Mouse (Mus musculus) midbrain, embryonic 14.5 days (tissue): ENCODE results near the gene Dnm3. TPM values are rescaled to one million over a fixed set of nuclear protein-coding genes. Genes with fewer than 3 reads are reported as not detected.

Experiments used
- ATAC-seq: fragments of 200-750 bp; cut with Nextera tagmentation; 2 replicates; pipeline ENCODE4 v1.8.0; 2017; ENCODE audit warnings: moderate number of reproducible peaks, moderate library complexity; ENCODE audit not compliant: low FRiP score, low TSS enrichment
- DNase-seq: peaks from one replicate; pipeline ENCODE4 v3.0.0-alpha.2; 2015
- H3K27ac ChIP-seq: fragments of 300-500 bp; sonication (generic); replicated peaks from 2 replicates; pipeline ENCODE4 v1.5.1; 2014; ENCODE audit warnings: mild to moderate bottlenecking, low read depth, low read length, moderate library complexity
- H3K27me3 ChIP-seq: fragments of 300-500 bp; sonication (generic); 2 replicates; pipeline ENCODE4 v1.6.1; 2014; ENCODE audit warnings: low read length, control low read depth, mixed read lengths; ENCODE audit not compliant: control insufficient read depth, insufficient read depth
- H3K36me3 ChIP-seq: fragments of 300-500 bp; sonication (generic); 2 replicates; pipeline ENCODE4 v1.6.1; 2014; ENCODE audit warnings: low read length, control low read depth; ENCODE audit not compliant: control insufficient read depth, insufficient read depth
- H3K4me1 ChIP-seq: fragments of 300-500 bp; sonication (generic); 2 replicates; pipeline ENCODE4 v1.6.1; 2014; ENCODE audit warnings: mild to moderate bottlenecking, antibody characterized with exemption, low read length, control low read depth; ENCODE audit not compliant: control insufficient read depth, insufficient read depth
- H3K4me2 ChIP-seq: fragments of 300-500 bp; sonication (generic); 2 replicates; pipeline ENCODE4 v1.6.1; 2014; ENCODE audit warnings: mild to moderate bottlenecking, low read length, moderate library complexity
- H3K4me3 ChIP-seq: fragments of 300-500 bp; sonication (generic); replicated peaks from 2 replicates; pipeline ENCODE4 v1.5.1; 2014; ENCODE audit warnings: low read depth, low read length
- H3K9ac ChIP-seq: fragments of 300-500 bp; sonication (generic); replicated peaks from 2 replicates; pipeline ENCODE4 v1.6.1; 2014; ENCODE audit warnings: mild to moderate bottlenecking, low read length, moderate library complexity
- H3K9me3 ChIP-seq: fragments of 300-500 bp; sonication (generic); 2 replicates; pipeline ENCODE4 v1.6.1; 2016; ENCODE audit warnings: low read length, control low read depth, mixed read lengths; ENCODE audit not compliant: control insufficient read depth
- WGBS: fragments of 180-500 bp; shearing (Covaris S2); extraction: QIAGEN DNeasy Blood & Tissue Kit; methylation state at CpG from one replicate; pipeline ENCODE4 v1.1.7; 2014; 5-methylcytosine and 5-hydroxymethylcytosine counted together
- polyA plus RNA-seq: library from polyadenylated mRNA; unstranded; fragments of >200 nt; fragmentation: Nextera tagmentation; extraction: Ambion mirVana; gene quantifications from 2 replicates; pipeline ENCODE4 v1.2.1, GENCODE M21; 2014

Gene Dnm3
- polyA plus RNA-seq, 1 experiment from 2014 or later: 62.0 TPM

DNA sequence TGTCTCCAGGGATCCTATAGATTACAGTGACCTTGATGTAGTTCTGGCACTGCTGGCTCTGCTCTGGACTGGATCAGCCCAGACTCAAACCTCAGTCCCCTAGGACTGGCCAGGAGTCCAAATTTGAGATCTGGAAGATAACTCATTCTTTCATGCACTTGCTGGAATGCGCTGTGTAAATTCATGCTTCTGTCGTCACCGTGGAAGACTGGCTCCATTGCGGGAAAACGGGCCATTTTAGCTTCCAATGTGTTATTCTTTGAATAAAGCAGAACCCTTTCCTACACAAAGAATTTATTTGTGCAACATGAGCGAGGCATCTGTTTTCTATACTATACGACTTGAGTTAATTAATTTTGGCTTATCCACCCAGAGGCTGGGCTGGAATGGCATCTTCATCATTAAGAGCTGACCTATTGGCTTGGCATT is 457.5 kb downstream of the Dnm3 start:
- peaks cover 11% of the 10 kb centered on the region; the same call in 1 of the 2 replicates for H3K4me1 ChIP-seq
- 68% methylated on average over 7 of the region's 7 CpGs for WGBS
- H3K36me3 ChIP-seq: no peaks in the 10 kb centered on the region
- H3K27me3 ChIP-seq: no peaks in the 10 kb centered on the region
- H3K4me3 ChIP-seq: no peak overlapping the region
- DNase-seq: no peak
- H3K4me2 ChIP-seq: no peak overlapping the region
- H3K9ac ChIP-seq: no peak overlapping the region
- no peak overlapping the region; the same call in 1 of the 2 replicates for H3K27ac ChIP-seq
- ATAC-seq: no peak
- no peaks in the 10 kb centered on the region for H3K9me3 ChIP-seq

DNA sequence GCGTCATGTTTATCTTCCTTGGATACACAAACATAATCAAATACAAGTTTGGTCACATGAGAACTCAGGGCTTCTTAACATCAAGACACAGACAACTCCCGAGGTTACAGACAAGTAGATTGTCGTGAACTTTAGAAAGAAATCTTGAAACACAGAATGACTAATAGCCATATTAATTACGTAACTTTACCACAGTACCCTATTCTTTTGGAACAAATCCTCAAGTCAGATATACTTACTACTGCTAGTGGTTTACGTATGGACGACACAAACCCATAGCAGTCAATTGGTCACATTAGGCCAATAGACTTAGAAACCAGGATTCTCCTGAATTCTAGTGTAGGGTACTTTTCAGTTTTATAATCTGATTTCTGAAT is 459.2 kb downstream of the Dnm3 start:
- 94% methylated on average over 6 of the region's 6 CpGs for WGBS
- Histone ChIP-seq H3K9ac (no peak overlapping the region), H3K4me1 (peaks cover 11% of the 10 kb centered on the region; the same call in 1 of the 2 replicates), H3K4me2 (no peak overlapping the region), H3K27ac (no peak overlapping the region), H3K9me3 (no peaks in the 10 kb centered on the region), H3K36me3 (no peaks in the 10 kb centered on the region), H3K4me3 (no peak overlapping the region), H3K27me3 (no peaks in the 10 kb centered on the region)
- ATAC-seq: no peak
- no peak for DNase-seq

GRCm38 (mm10) chr1:162017975-162018600 is 459.7 kb downstream of the Dnm3 start:
- H3K9me3 ChIP-seq: no peaks in the 10 kb centered on the region
- 93% methylated on average over 13 of the region's 13 CpGs for WGBS

GRCm38 (mm10) chr1:162016982-162017381 is 460.9 kb downstream of the Dnm3 start:
- Histone ChIP-seq H3K27ac (no peak overlapping the region), H3K4me2 (no peak overlapping the region), H3K4me1 (peaks cover 11% of the 10 kb centered on the region; the same call in 1 of the 2 replicates), H3K9me3 (no peaks in the 10 kb centered on the region), H3K27me3 (no peaks in the 10 kb centered on the region), H3K36me3 (no peaks in the 10 kb centered on the region), H3K4me3 (no peak overlapping the region), H3K9ac (no peak overlapping the region)
- 68% methylated on average over 7 of the region's 7 CpGs for WGBS
- no peak for DNase-seq
- no peak for ATAC-seq

More at GRCm38 (mm10) chr1:162017975-162018600, 459.7 kb downstream of the Dnm3 start:
- H3K4me1 ChIP-seq: peaks cover 11% of the 10 kb centered on the region; the same call in 1 of the 2 replicates
- no peaks in the 10 kb centered on the region for H3K36me3 ChIP-seq
- ATAC-seq: no peak
- no peak overlapping the region for H3K4me2 ChIP-seq
- no peaks in the 10 kb centered on the region for H3K27me3 ChIP-seq
- DNase-seq: no peak
- no peak overlapping the region for H3K9ac ChIP-seq
- H3K4me3 ChIP-seq: no peak overlapping the region
- no peak overlapping the region for H3K27ac ChIP-seq

DNA sequence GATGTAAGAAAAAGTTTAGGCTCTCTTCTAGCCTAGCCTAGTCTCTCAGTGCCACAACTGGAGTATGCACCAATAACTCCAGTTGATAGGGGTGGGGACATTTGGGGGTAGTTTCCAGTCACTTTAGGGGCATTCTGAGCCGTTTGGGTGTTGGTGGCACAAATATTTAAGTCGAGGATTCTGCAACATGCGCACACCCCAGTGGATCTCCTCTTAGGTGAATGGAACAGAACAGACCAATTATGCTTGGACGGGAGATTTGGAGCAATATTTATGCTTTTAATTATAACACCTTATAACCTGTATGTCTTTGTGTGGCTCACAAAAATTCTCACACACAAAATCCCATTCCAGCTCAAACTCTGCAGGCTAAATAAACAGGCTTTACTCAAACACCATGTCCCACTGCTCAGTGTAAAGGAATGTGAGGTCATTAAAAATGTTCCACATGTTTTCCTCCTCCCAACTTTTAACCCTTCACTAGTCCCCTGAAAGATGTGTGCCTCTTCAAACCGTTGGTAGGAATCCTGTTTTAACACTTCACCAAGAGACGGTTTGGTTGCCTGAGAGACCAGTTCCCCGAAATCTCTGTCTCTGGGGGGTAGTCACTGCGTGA is 462.5 kb downstream of the Dnm3 start:
- Histone ChIP-seq H3K4me3 (no peak overlapping the region), H3K4me2 (no peak overlapping the region), H3K27ac (no peak overlapping the region), H3K36me3 (peaks cover 8% of the 10 kb centered on the region; the same call in 1 of the 2 replicates), H3K9ac (no peak overlapping the region), H3K27me3 (no peaks in the 10 kb centered on the region), H3K4me1 (peaks cover 4% of the 10 kb centered on the region; the same call in 1 of the 2 replicates), H3K9me3 (no peaks in the 10 kb centered on the region)
- no peak for DNase-seq
- ATAC-seq: no peak
- 76% methylated on average over 8 of the region's 8 CpGs for WGBS

DNA sequence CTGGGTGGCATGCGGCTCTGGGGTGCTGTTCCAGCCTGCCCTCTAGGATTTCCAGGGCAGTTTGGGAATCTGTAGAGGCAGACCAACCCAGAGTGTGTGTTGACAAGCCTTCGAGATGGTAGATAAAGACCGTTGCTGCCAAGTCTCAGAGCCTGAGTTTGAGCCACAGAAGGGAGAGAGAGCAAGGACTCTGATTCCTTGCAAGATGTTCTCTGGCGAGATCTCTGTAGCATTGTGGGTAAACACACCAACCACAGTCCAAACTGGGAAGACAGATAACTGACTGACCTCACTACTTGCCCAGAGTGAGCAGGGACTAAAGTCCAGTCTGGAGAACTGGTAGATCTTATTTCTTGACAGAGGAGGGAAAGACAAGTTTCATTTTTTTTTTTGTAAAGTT is 464.3 kb downstream of the Dnm3 start:
- Histone ChIP-seq H3K36me3 (peaks cover 10% of the 10 kb centered on the region; the same call in 1 of the 2 replicates), H3K27me3 (no peaks in the 10 kb centered on the region), H3K9me3 (no peaks in the 10 kb centered on the region), H3K4me1 (peaks cover 8% of the 10 kb centered on the region; the same call in 1 of the 2 replicates), H3K27ac (no peak overlapping the region), H3K4me3 (no peak overlapping the region), H3K4me2 (no peak overlapping the region), H3K9ac (no peak overlapping the region)
- DNase-seq (no peak), ATAC-seq (no peak)
- 87% methylated on average over 4 of the region's 4 CpGs for WGBS

DNA sequence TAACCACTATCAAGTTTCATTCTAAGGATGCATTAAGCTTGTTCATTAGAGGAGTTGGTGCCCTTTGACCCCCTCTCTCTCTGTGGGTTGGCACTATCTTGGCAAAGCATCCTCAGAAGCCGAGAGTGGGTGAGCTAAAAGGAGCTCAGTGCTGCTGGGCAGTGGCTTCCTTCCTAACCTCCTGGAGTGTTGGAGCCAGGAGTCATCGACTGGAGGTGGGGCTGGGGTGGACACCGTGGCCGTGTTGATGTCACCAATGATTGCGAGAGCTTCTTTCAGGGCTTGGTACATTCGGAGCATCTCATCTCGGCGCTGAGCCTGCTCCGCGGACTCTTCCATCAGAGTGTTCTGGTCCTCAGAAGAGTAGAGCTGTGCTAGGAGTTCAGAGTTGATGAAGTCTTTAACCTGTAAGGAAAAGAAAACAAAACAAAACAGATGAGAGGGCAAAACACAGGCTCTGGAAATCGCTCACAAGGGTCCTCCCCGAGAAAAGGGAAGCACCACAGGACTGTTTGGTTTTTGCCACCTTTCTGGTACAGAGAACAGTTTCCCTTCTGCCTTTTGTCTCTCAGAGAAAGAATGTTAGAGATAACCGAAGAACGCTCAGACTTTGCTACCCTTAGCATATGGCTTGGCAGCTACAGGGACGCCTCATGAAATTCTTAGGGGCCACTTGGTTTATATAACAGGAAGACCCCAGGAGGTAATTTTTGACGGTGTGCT is 466.1 kb downstream of the Dnm3 start:
- Histone ChIP-seq H3K9ac (no peak overlapping the region), H3K27me3 (no peaks in the 10 kb centered on the region), H3K9me3 (no peaks in the 10 kb centered on the region), H3K36me3 (peaks cover 10% of the 10 kb centered on the region; the same call in 1 of the 2 replicates), H3K27ac (no peak overlapping the region), H3K4me1 (peaks cover 9% of the 10 kb centered on the region; the same call in 1 of the 2 replicates), H3K4me2 (no peak overlapping the region), H3K4me3 (no peak overlapping the region)
- 88% methylated on average over 16 of the region's 16 CpGs for WGBS
- ATAC-seq (no peak), DNase-seq (no peak)

DNA sequence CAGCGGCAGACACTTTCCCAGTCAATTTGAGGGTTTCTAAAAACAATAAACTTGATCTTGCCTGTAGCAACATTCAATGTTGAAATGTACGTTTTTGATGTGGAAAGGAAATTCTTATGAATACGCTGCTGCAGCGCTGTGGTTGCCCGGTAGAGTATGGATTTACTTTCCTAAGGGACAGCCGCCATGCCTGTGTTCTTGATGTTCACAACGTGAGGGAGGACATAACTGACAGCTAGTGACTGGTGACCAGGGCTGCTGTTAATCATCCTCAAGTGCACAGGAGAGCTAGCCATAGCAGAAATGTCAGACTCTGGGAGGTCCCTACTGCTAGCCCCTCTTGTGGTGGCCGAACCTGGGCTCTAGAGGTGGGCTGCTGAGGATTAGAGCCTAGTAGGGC is 468.7 kb downstream of the Dnm3 start:
- Histone ChIP-seq H3K4me3 (no peak overlapping the region), H3K9ac (no peak overlapping the region), H3K27me3 (no peaks in the 10 kb centered on the region), H3K4me1 (peaks cover 18% of the 10 kb centered on the region), H3K9me3 (no peaks in the 10 kb centered on the region), H3K27ac (no peak overlapping the region), H3K4me2 (no peak overlapping the region), H3K36me3 (peaks cover 10% of the 10 kb centered on the region; the same call in 1 of the 2 replicates)
- WGBS: 67% methylated on average over 8 of the region's 8 CpGs
- DNase-seq (no peak), ATAC-seq (no peak)
